Mouse (Mus musculus) hindbrain, embryonic 16.5 days (tissue): ENCODE measurements around the gene Gpr34. TPM values are rescaled to one million over a fixed set of nuclear protein-coding genes. Genes with fewer than 3 reads are reported as not detected.

ENCODE experiments used
- ATAC-seq: fragments of 200-750 bp; cut with Nextera tagmentation; 2 replicates; pipeline ENCODE4 v1.8.0; 2017; ENCODE audit warnings: moderate TSS enrichment, moderate library complexity
- H3K27ac ChIP-seq: fragments of 300-500 bp; sonication (generic); 2 replicates; pipeline ENCODE4 v1.5.1; 2014; ENCODE audit warnings: low read depth, mild to moderate bottlenecking, control low read depth, low read length, moderate library complexity
- H3K27me3 ChIP-seq: fragments of 300-500 bp; sonication (generic); replicated peaks from 2 replicates; pipeline ENCODE4 v1.6.1; 2014; ENCODE audit warnings: low read length; ENCODE audit not compliant: control insufficient read depth, insufficient read depth
- H3K36me3 ChIP-seq: fragments of 300-500 bp; sonication (generic); 2 replicates; pipeline ENCODE4 v1.6.1; 2014; ENCODE audit warnings: mild to moderate bottlenecking, low read length, moderate library complexity, mixed read lengths; ENCODE audit not compliant: control insufficient read depth, insufficient read depth
- H3K4me1 ChIP-seq: fragments of 300-500 bp; sonication (generic); 2 replicates; pipeline ENCODE4 v1.6.1; 2014; ENCODE audit warnings: low read depth, low read length; ENCODE audit not compliant: control insufficient read depth, insufficient read depth
- H3K4me2 ChIP-seq: fragments of 300-500 bp; sonication (generic); 2 replicates; pipeline ENCODE4 v1.6.1; 2014; ENCODE audit warnings: mild to moderate bottlenecking, low read length, control low read depth, moderate library complexity
- H3K4me3 ChIP-seq: fragments of 300-500 bp; sonication (generic); 2 replicates; pipeline ENCODE4 v1.5.1; 2014; ENCODE audit warnings: mild to moderate bottlenecking, low read length, control low read depth, moderate library complexity
- H3K9ac ChIP-seq: fragments of 300-500 bp; sonication (generic); 2 replicates; pipeline ENCODE4 v1.6.1; 2014; ENCODE audit warnings: low read depth, mild to moderate bottlenecking, control low read depth, low read length, moderate library complexity
- H3K9me3 ChIP-seq: fragments of 300-500 bp; sonication (generic); 2 replicates; pipeline ENCODE4 v1.6.1; 2014; ENCODE audit warnings: mild to moderate bottlenecking, low read length, moderate library complexity; ENCODE audit not compliant: control insufficient read depth
- WGBS: fragments of 180-500 bp; shearing (Covaris S2); extraction: QIAGEN DNeasy Blood & Tissue Kit; methylation state at CpG from one replicate; pipeline ENCODE4 v1.1.7; 2014; 5-methylcytosine and 5-hydroxymethylcytosine counted together
- polyA plus RNA-seq: library from polyadenylated mRNA; unstranded; fragments of >200 nt; fragmentation: Nextera tagmentation; extraction: Ambion mirVana; gene quantifications from 2 replicates; pipeline ENCODE4 v1.2.1, GENCODE M21; 2015

Gpr34 gene
- polyA plus RNA-seq, 1 experiment from 2014 or later = 4.3 TPM

DNA sequence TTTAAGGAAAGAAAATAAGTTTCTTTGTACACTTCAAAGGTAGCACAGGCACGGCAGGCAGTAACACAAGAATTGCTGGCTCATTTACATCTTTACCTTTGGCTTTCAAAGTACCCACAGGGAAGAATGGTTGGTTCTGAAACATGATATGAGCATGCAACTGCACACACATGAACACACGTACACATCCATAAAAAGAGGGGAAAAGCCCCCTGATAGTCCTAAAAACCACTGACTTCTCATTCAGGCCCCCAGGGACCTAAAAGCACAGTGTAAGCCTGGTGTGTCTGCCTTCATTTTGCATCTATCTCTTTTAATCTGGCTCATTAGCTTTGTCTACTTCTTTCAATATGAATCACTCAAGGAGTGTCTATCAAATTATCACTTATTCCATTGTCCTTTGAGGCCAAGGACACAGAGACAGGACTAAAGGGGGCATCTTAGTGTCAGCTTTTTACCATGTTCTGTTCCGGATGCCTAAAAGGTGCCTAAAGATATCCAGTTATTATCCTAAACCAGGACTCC, 26.8 kb downstream of the Gpr34 start:
- Histone ChIP-seq H3K4me1 (no peaks in the 10 kb centered on the region), H3K27me3 (no peaks in the 10 kb centered on the region), H3K36me3 (no peaks in the 10 kb centered on the region), H3K4me2 (no peak overlapping the region), H3K9me3 (no peaks in the 10 kb centered on the region), H3K4me3 (no peak overlapping the region), H3K27ac (no peak overlapping the region), H3K9ac (no peak overlapping the region)
- 77% methylated on average over 3 of the region's 3 CpGs for WGBS
- no peak for ATAC-seq

DNA sequence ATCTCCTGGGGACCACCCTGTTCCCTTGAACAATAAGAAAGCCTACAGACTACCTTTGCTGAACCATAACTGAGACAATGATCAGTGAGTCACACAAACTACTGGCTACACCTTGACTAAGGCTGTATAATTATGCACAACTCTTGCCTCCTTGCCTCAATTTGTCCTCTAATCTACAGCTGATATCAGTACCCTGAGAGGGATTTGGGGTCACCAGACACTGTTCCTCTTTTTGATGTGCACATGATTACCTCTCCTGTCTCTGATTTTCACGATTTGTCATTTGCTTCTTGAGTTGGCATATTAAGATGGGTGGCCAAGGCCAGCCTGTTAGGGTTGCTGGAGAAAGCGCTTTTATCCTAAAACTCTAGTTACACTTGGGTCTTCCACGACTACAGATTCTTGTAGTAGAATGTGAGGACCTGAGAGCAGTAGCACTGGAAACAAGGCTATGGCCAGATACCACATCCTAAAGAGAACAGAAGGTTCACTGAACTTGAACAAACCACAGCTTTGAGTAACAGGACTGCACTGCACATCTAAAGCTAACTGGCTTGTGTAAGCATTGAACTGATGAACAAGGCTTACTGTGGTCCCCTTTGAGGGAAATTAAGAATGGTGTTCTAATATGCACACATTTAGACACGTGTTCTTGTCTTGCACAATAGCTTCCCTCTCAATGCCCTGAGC, 27.5 kb downstream of the Gpr34 start:
- ATAC-seq = no peak
- Histone ChIP-seq H3K36me3 (no peaks in the 10 kb centered on the region), H3K27me3 (no peaks in the 10 kb centered on the region; the same call in 1 of the 2 replicates), H3K4me1 (no peaks in the 10 kb centered on the region), H3K27ac (no peak overlapping the region), H3K4me3 (no peak overlapping the region), H3K9ac (no peak overlapping the region), H3K9me3 (no peaks in the 10 kb centered on the region), H3K4me2 (no peak overlapping the region)
- 78% methylated on average over 4 of the region's 4 CpGs for WGBS

DNA sequence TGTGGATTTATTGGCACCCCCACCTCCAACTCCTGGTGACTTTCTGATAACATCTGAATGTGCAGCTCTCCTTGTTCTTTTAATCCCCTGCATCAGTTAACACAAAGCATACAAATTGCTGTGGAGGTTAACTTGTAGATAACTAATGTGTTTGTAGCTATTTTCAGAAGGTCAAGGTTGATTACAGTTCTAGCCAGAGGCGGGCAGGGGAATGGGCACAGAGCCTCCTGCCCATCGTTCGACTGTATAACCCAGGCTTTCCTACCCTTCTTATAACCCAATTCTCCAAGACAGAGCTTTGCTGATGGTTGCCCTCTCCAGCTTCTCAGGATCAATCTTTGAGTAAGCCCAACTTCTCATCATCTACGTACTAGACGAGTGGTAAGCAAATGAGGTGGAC, 29.2 kb downstream of the Gpr34 start, which contains the start of gene Gpr82:
Gene Gpr82, plus strand, starts transcription at position 301 of the 400 bp plus-strand sequence.
- no peak within 1 kb of the TSS for H3K27ac ChIP-seq
- H3K9ac ChIP-seq = no peak within 1 kb of the TSS
- no peak within 1 kb of the TSS for H3K4me2 ChIP-seq
- H3K9me3 ChIP-seq = no peaks in the 10 kb centered on the region
- H3K27me3 ChIP-seq = no peaks in the 10 kb centered on the region; the same call in 1 of the 2 replicates
- H3K36me3 ChIP-seq = no peaks in the 10 kb centered on the region
- no peak within 1 kb of the TSS for H3K4me3 ChIP-seq
- 91% methylated on average over 5 of the region's 5 CpGs for WGBS
- no peaks in the 10 kb centered on the region for H3K4me1 ChIP-seq
- no peak for ATAC-seq

DNA sequence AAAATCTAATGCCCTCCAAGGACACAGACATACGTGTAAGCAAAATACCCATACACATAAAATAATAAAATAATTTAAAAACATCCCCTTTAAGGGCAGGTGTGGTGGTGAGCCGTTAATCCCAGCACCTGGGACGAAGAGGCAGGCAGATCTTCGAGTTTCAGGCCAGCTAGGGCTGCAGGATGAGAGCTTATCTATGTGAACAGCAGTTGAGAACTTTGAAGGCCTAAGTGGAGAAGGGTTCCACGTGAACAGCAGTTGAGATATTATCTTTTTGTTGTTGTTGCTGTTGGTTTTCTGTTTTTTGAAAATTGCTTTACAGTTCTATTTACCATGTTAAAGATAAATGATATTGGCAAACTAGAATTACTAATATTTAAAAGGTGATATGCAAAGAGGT, 37.0 kb downstream of the Gpr34 start:
- no peak for ATAC-seq
- no peaks in the 10 kb centered on the region; the same call in 1 of the 2 replicates for H3K27me3 ChIP-seq
- no peak overlapping the region for H3K4me2 ChIP-seq
- no peak overlapping the region for H3K9ac ChIP-seq
- 86% methylated on average over 5 of the region's 5 CpGs for WGBS
- H3K9me3 ChIP-seq = no peaks in the 10 kb centered on the region
- H3K4me1 ChIP-seq = no peaks in the 10 kb centered on the region
- no peaks in the 10 kb centered on the region for H3K36me3 ChIP-seq
- H3K4me3 ChIP-seq = no peak overlapping the region
- H3K27ac ChIP-seq = no peak overlapping the region

DNA sequence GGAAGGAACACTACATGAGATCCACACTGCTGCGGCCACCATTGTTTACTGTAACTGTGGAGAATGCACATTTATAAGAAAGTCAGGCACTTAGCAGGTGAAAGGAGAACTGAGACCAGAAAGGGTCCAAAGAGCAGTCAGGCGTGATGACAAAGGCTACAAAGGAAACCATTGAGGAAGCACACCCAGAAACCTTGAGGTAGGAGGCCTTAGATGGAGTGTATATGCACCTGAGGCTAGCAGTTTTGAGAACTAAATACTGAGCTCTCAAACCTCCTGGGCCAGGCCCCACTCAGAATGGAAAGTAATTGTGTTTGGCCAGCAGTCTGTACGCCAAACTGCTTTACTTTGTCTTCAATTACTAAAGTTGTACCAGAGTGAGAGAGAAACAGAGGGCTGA, 38.5 kb downstream of the Gpr34 start:
- no peaks in the 10 kb centered on the region; the same call in 1 of the 2 replicates for H3K27me3 ChIP-seq
- WGBS = 75% methylated on average over 3 of the region's 3 CpGs
- no peak overlapping the region for H3K9ac ChIP-seq
- no peak overlapping the region for H3K27ac ChIP-seq
- no peak overlapping the region for H3K4me2 ChIP-seq
- no peak for ATAC-seq
- no peaks in the 10 kb centered on the region for H3K9me3 ChIP-seq
- no peaks in the 10 kb centered on the region for H3K36me3 ChIP-seq
- H3K4me1 ChIP-seq = no peaks in the 10 kb centered on the region
- H3K4me3 ChIP-seq = no peak overlapping the region

DNA sequence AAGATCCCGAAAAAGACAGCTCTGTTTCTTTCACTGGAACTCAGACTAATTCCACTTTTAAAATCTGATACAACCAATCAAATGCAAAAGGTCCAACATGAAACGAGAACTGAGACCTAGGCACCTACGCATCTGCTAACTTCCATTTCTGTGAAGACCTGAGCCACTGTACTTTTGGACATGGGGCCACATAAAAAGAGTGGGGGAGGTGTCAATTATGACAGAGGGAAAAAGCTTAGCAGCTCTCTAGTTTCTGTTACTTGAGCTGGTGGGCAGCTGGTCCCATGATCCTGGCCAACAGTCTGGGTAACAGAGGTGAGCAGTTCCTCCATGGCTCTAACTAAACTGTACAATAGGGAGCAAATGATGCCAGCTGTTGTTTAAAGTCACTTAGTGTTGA, 41.1 kb downstream of the Gpr34 start:
- H3K9ac ChIP-seq = no peak overlapping the region
- no peaks in the 10 kb centered on the region for H3K4me1 ChIP-seq
- no peak overlapping the region for H3K4me2 ChIP-seq
- H3K36me3 ChIP-seq = no peaks in the 10 kb centered on the region
- 83% methylated on average over 3 of the region's 3 CpGs for WGBS
- no peaks in the 10 kb centered on the region; the same call in 1 of the 2 replicates for H3K27me3 ChIP-seq
- H3K27ac ChIP-seq = no peak overlapping the region
- H3K4me3 ChIP-seq = no peak overlapping the region
- ATAC-seq = no peak
- no peaks in the 10 kb centered on the region for H3K9me3 ChIP-seq

DNA sequence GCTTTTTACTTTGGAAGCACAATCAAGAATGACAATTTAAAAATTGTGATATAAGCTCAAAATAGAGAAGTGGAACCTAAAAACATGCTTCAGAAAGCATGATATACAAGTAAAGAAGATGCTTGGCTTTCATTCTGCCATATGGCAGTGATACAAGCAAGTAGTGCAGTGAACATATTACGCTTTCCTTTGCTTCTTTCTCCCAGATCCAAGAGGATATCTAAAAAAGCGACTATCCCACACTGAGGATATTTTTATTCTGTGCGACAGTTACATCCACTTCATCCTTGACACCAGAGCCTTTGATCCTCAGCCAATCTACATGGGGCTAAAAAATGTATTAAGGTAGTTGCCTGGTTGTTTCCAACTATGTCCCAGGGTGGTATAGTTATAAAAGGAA, 49.9 kb downstream of the Gpr34 start:
- 97% methylated on average over 3 of the region's 3 CpGs for WGBS
- H3K9me3 ChIP-seq = no peaks in the 10 kb centered on the region
- no peak overlapping the region for H3K4me3 ChIP-seq
- no peak for ATAC-seq
- H3K27me3 ChIP-seq = no peaks in the 10 kb centered on the region
- H3K9ac ChIP-seq = no peak overlapping the region
- no peaks in the 10 kb centered on the region for H3K4me1 ChIP-seq
- H3K4me2 ChIP-seq = no peak overlapping the region
- H3K27ac ChIP-seq = no peak overlapping the region
- no peaks in the 10 kb centered on the region for H3K36me3 ChIP-seq

DNA sequence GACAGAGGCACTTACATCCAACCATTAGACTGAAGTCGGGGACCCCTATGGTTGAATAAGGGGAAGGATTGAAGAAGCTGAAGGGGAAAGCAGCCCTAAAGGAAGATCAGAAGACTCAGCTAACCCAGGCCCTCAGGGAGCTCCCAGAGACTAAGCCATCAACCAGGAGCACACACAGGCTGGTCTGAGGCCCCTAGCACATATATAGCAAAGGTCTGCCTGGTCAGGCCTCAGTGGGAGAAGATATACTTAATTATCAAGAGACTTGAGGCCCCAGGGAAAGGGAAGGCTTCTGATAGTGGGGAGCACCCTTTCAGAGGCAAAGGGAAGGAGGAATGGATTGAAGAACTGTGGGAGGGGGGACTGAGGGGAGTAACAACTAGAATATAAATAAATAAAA, 54.7 kb downstream of the Gpr34 start:
- Histone ChIP-seq H3K4me1 (no peaks in the 10 kb centered on the region), H3K36me3 (no peaks in the 10 kb centered on the region), H3K9ac (no peak overlapping the region), H3K4me2 (no peak overlapping the region), H3K4me3 (no peak overlapping the region), H3K27ac (no peak overlapping the region), H3K27me3 (no peaks in the 10 kb centered on the region), H3K9me3 (no peaks in the 10 kb centered on the region)
- ATAC-seq = no peak
- WGBS = 88% methylated on average over 1 of the region's 1 CpGs

DNA sequence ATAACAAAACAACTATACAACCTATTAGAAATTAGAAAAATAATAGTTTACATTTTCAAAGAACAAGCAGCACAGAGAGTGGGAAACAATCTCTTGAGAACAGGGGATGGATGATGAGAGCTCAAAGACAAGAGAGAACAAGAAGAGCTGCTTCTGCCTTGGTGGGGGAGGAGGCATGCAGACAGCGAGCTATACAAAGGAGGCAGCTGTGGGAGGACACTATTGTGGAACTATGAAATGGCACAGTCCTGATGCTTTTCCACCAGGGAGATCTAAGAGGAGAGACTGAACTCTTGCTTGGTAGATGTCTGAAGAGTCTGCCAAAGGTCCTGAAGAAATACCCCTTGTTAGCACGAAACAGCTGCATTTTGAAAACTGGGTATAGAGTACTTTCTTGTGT, 56.5 kb downstream of the Gpr34 start:
- ATAC-seq = no peak
- Histone ChIP-seq H3K9ac (no peak overlapping the region), H3K4me2 (no peak overlapping the region), H3K27me3 (no peaks in the 10 kb centered on the region), H3K36me3 (no peaks in the 10 kb centered on the region), H3K27ac (no peak overlapping the region), H3K9me3 (no peaks in the 10 kb centered on the region), H3K4me1 (no peaks in the 10 kb centered on the region), H3K4me3 (no peak overlapping the region)
- 45% methylated on average over 2 of the region's 2 CpGs for WGBS
